Mouse (Mus musculus): Measurements from ENCODE around the gene Vmn1r173. TPM values are rescaled to one million over a fixed set of nuclear protein-coding genes. Genes with fewer than 3 reads are reported as not detected.
"Not testable (repeated sequence)": the region's sequence is repeated elsewhere in the genome, so short reads cannot be mapped to it uniquely, and the experiment has no call there.

The Vmn1r173 gene
- not detected in 2 replicates for polyA plus RNA-seq (2016; fragmentation: Nextera tagmentation; extraction: Ambion mirVana)

- not testable (repeated sequence) for H3K4me2 ChIP-seq (replicated peaks); H3K9ac ChIP-seq; H3K27ac ChIP-seq; H3K36me3 ChIP-seq; H3K4me3 ChIP-seq; ATAC-seq (ENCODE audit: low FRiP score); H3K27me3 ChIP-seq; H3K9me3 ChIP-seq (replicated peaks); H3K4me1 ChIP-seq
- WGBS = 64% methylated on average over 1 of the region's 1 CpGs
These were observed at the start of gene Vmn1r173 for GRCm38 (mm10) chr7:23700403-23700802. Vmn1r173 (plus strand) TSS chr7:23700703.

GRCm38 (mm10) chr7:23658016-23658415, 42.5 kb upstream of the Vmn1r173 start, which contains the start of gene Vmn1r172:
Vmn1r172 (plus strand) TSS chr7:23658316.
- Histone ChIP-seq H3K4me2 (replicated peaks) (no peak within 1 kb of the TSS), H3K4me3 (no peak within 1 kb of the TSS), H3K9me3 (replicated peaks) (peaks cover 9% of the 10 kb centered on the region; the same call in 1 of the 2 replicates), H3K4me1 (no peaks in the 10 kb centered on the region), H3K27me3 (no peaks in the 10 kb centered on the region), H3K9ac (no peak within 1 kb of the TSS), H3K36me3 (no peaks in the 10 kb centered on the region), H3K27ac (no peak within 1 kb of the TSS)
- WGBS = 66% methylated on average over 2 of the region's 2 CpGs
- no peak for ATAC-seq (ENCODE audit: low FRiP score)

GRCm38 (mm10) chr7:23751970-23752369, 51.5 kb downstream of the Vmn1r173 start, which contains the start of gene Vmn1r174:
Vmn1r174 (plus strand) TSS chr7:23752270.
- not testable (repeated sequence) for H3K9ac ChIP-seq; H3K36me3 ChIP-seq; ATAC-seq (ENCODE audit: low FRiP score); H3K4me3 ChIP-seq; H3K27ac ChIP-seq; H3K4me1 ChIP-seq; H3K9me3 ChIP-seq (replicated peaks); H3K27me3 ChIP-seq; H3K4me2 ChIP-seq (replicated peaks)
- 61% methylated on average over 1 of the region's 1 CpGs for WGBS

Other genes starting within 250 kb of the Vmn1r173 start
- not detected in 2 replicates for gene Vmn1r167, start 193.5 kb upstream of the Vmn1r173 start, polyA plus RNA-seq (2016; fragmentation: Nextera tagmentation; extraction: Ambion mirVana)
- not detected in 2 replicates for gene Vmn1r168, start 161.0 kb upstream of the Vmn1r173 start, polyA plus RNA-seq (2016; fragmentation: Nextera tagmentation; extraction: Ambion mirVana)
- not detected in 2 replicates for gene Vmn1r169, start 125.2 kb upstream of the Vmn1r173 start, polyA plus RNA-seq (2016; fragmentation: Nextera tagmentation; extraction: Ambion mirVana)
- not detected in 2 replicates for gene Vmn1r170, start 94.5 kb upstream of the Vmn1r173 start, polyA plus RNA-seq (2016; fragmentation: Nextera tagmentation; extraction: Ambion mirVana)
- not detected in 2 replicates for gene Vmn1r171, start 70.0 kb upstream of the Vmn1r173 start, polyA plus RNA-seq (2016; fragmentation: Nextera tagmentation; extraction: Ambion mirVana)
- not detected in 2 replicates for gene Vmn1r172, start 42.4 kb upstream of the Vmn1r173 start, polyA plus RNA-seq (2016; fragmentation: Nextera tagmentation; extraction: Ambion mirVana)
- not detected in 2 replicates for gene Vmn1r174, start 51.6 kb downstream of the Vmn1r173 start, polyA plus RNA-seq (2016; fragmentation: Nextera tagmentation; extraction: Ambion mirVana)
- not detected in 2 replicates for gene Vmn1r175, start 109.9 kb downstream of the Vmn1r173 start, polyA plus RNA-seq (2016; fragmentation: Nextera tagmentation; extraction: Ambion mirVana)
- gene Vmn1r176, start 136.7 kb downstream of the Vmn1r173 start, polyA plus RNA-seq (2016; fragmentation: Nextera tagmentation; extraction: Ambion mirVana) = not detected in 2 replicates
- gene Vmn1r177, start 165.7 kb downstream of the Vmn1r173 start, polyA plus RNA-seq (2016; fragmentation: Nextera tagmentation; extraction: Ambion mirVana) = not detected in 2 replicates
- gene Vmn1r178, start 191.3 kb downstream of the Vmn1r173 start, polyA plus RNA-seq (2016; fragmentation: Nextera tagmentation; extraction: Ambion mirVana) = not detected in 2 replicates
- not detected in 2 replicates for gene Vmn1r179, start 226.3 kb downstream of the Vmn1r173 start, polyA plus RNA-seq (2016; fragmentation: Nextera tagmentation; extraction: Ambion mirVana)
- not detected in 2 replicates for gene Vmn1r180, start 249.9 kb downstream of the Vmn1r173 start, polyA plus RNA-seq (2016; fragmentation: Nextera tagmentation; extraction: Ambion mirVana)